Mouse (Mus musculus) CH12.LX (cell line): ENCODE measurements around the gene Slc20a1. TPM values are rescaled to one million over a fixed set of nuclear protein-coding genes. Genes with fewer than 3 reads are reported as not detected.
A peak's percentile ranks its signal among the peaks of the same experiment; 100 is the strongest.

Experiments used
- DNase-seq: peaks from one replicate; pipeline ENCODE4 v3.0.0-alpha.2; 2013; ENCODE audit errors: extremely low read depth
- H3K27ac ChIP-seq: 2 replicates; pipeline ENCODE4 v1.5.1; 2012; ENCODE audit warnings: low read depth, mild to moderate bottlenecking, control low read depth, moderate library complexity; ENCODE audit not compliant: insufficient read depth
- H3K27me3 ChIP-seq: replicated peaks from 2 replicates; pipeline ENCODE3; 2012; ENCODE audit warnings: inconsistent platforms
- H3K36me3 ChIP-seq, 2 experiments: replicated peaks in 1 of 2; 2 replicates each; pipeline versions ENCODE3 to v1.6.1; 2012; ENCODE audit warnings: inconsistent platforms in 1 of 2, low read length in 1 of 2, mild to moderate bottlenecking in 1 of 2, mixed read lengths in 1 of 2, moderate library complexity in 1 of 2; ENCODE audit not compliant: control insufficient read depth in 1 of 2, insufficient read depth in 1 of 2
- H3K4me1 ChIP-seq, 2 experiments: 2 replicates each; pipeline ENCODE4 v1.6.1; 2012; ENCODE audit warnings: inconsistent platforms in 1 of 2, moderate library complexity in 1 of 2; ENCODE audit not compliant: insufficient read depth in 2 of 2, control insufficient read depth in 1 of 2
- H3K4me2 ChIP-seq: 2 replicates; pipeline ENCODE4 v1.6.1; 2012; ENCODE audit warnings: low read depth, mild to moderate bottlenecking, control low read depth; ENCODE audit not compliant: poor library complexity, insufficient read depth, severe bottlenecking
- H3K4me3 ChIP-seq, 3 experiments: fragments of 150-350 bp in 1 of 3; sonication (generic) in 1 of 3; replicated peaks in 1 of 3; 2 replicates each; pipeline versions ENCODE3 to v1.5.1; 2011 to 2012; ENCODE audit warnings: low read depth in 2 of 3, low read length in 2 of 3, mild to moderate bottlenecking in 2 of 3, moderate library complexity in 2 of 3, control low read depth in 1 of 3, improper control_type of control experiment in 1 of 3, inconsistent platforms in 1 of 3, mixed read lengths in 1 of 3; ENCODE audit not compliant: poor library complexity in 1 of 3
- H3K79me2 ChIP-seq: replicated peaks from 2 replicates; pipeline ENCODE4 v1.6.1; 2012; ENCODE audit warnings: mild to moderate bottlenecking, moderate library complexity; ENCODE audit not compliant: control insufficient read depth, poor library complexity, insufficient read depth, severe bottlenecking; ENCODE audit errors: extremely low read depth
- H3K9ac ChIP-seq: 2 replicates; pipeline ENCODE4 v1.6.1; 2012; ENCODE audit warnings: low read depth, mild to moderate bottlenecking, control low read depth, moderate library complexity; ENCODE audit not compliant: insufficient read depth
- H3K9me3 ChIP-seq: replicated peaks from 2 replicates; pipeline ENCODE3; 2012; ENCODE audit warnings: low read length, inconsistent platforms, mixed read lengths
- BHLHE40 ChIP-seq: IDR thresholded peaks from 2 replicates; pipeline ENCODE4 v1.6.1; 2011; ENCODE audit warnings: mild to moderate bottlenecking, low read depth, low read length, improper control_type of control experiment
- CHD2 ChIP-seq: IDR thresholded peaks from 2 replicates; pipeline ENCODE4 v1.6.1; 2011; ENCODE audit warnings: low read length, improper control_type of control experiment
- ELF1 ChIP-seq: IDR thresholded peaks from 2 replicates; pipeline ENCODE4 v1.6.1; 2014; ENCODE audit warnings: low read depth, mild to moderate bottlenecking, inconsistent platforms, low read length, improper control_type of control experiment
- ETS1 ChIP-seq: conservative IDR thresholded peaks from 2 replicates; pipeline ENCODE4 v1.6.1; 2012; ENCODE audit warnings: low read depth, mild to moderate bottlenecking, inconsistent platforms, low read length, improper control_type of control experiment, moderate library complexity
- GABPA ChIP-seq: IDR thresholded peaks from 2 replicates; pipeline ENCODE4 v1.6.1; 2012; ENCODE audit warnings: low read depth, low read length, improper control_type of control experiment, inconsistent platforms; ENCODE audit not compliant: insufficient replicate concordance
- HCFC1 ChIP-seq: IDR thresholded peaks from 2 replicates; pipeline ENCODE4 v1.6.1; 2012; ENCODE audit warnings: low read depth, mild to moderate bottlenecking, inconsistent platforms, low read length, improper control_type of control experiment
- IRF4 ChIP-seq: IDR thresholded peaks from 2 replicates; pipeline ENCODE4 v1.6.1; 2014; ENCODE audit warnings: low read depth, mild to moderate bottlenecking, inconsistent platforms, low read length, improper control_type of control experiment
- JUND ChIP-seq: conservative IDR thresholded peaks from 2 replicates; pipeline ENCODE4 v1.6.1; 2011; ENCODE audit warnings: low read depth, low read length, improper control_type of control experiment
- KAT2A ChIP-seq: IDR thresholded peaks from 2 replicates; pipeline ENCODE4 v1.6.1; 2012; ENCODE audit warnings: low read length, improper control_type of control experiment, inconsistent platforms; ENCODE audit not compliant: insufficient replicate concordance
- MAZ ChIP-seq: IDR thresholded peaks from 2 replicates; pipeline ENCODE4 v1.6.1; 2012; ENCODE audit warnings: low read depth, mild to moderate bottlenecking, inconsistent platforms, low read length, improper control_type of control experiment, moderate library complexity
- MEF2A ChIP-seq: IDR thresholded peaks from 2 replicates; pipeline ENCODE4 v1.6.1; 2014; ENCODE audit warnings: low read depth, mild to moderate bottlenecking, inconsistent platforms, low read length, improper control_type of control experiment, borderline replicate concordance
- POLR2A ChIP-seq: IDR thresholded peaks from 2 replicates; pipeline ENCODE4 v1.6.1; 2011; ENCODE audit warnings: low read depth, mild to moderate bottlenecking, improper control_type of control experiment, low read length
- TBP ChIP-seq: conservative IDR thresholded peaks from 2 replicates; pipeline ENCODE4 v1.6.1; 2011; ENCODE audit warnings: low read depth, low read length, improper control_type of control experiment
- TCF12 ChIP-seq: IDR thresholded peaks from 2 replicates; pipeline ENCODE4 v1.6.1; 2014; ENCODE audit warnings: low read depth, mild to moderate bottlenecking, inconsistent platforms, low read length, improper control_type of control experiment
- ZMIZ1 ChIP-seq: IDR thresholded peaks from 2 replicates; pipeline ENCODE4 v1.6.1; 2012; ENCODE audit warnings: low read depth, mild to moderate bottlenecking, inconsistent platforms, low read length, improper control_type of control experiment
- ZNF384 ChIP-seq: IDR thresholded peaks from 2 replicates; pipeline ENCODE4 v1.6.1; 2012; ENCODE audit warnings: low read depth, low read length, improper control_type of control experiment, inconsistent platforms
- dilution Hi-C: fragments of 300-500 bp; cut with MboI; formaldehyde crosslinking; loops from 2 replicates; pipeline ENCODE4 v1.14.3; 2020; ENCODE audit warnings: low sequenced_read_pairs; ENCODE audit not compliant: extremely low pct_unique_long_range_greater_than_20kb, extremely low pct_ligation_motif_present
- in situ Hi-C: fragments of 300-500 bp; cut with MboI; formaldehyde crosslinking; loops from 3 replicates; pipeline ENCODE4 v1.14.3; 2019; ENCODE audit warnings: low sequenced_read_pairs, low pct_ligation_motif_present, low pct_unique_long_range_greater_than_20kb, mixed read lengths
- polyA plus RNA-seq: library from polyadenylated mRNA; unstranded; fragments of >175 nt; gene quantifications from 2 replicates; pipeline ENCODE4 v1.2.1, GENCODE M21; 2012; ENCODE audit warnings: low read depth; ENCODE audit not compliant: insufficient read length
- total RNA-seq, 2 experiments: library from RNA; depleted of rRNA; stranded (reverse); fragments of 300-350 nt in 1 of 2; fragments of >200 nt in 1 of 2; gene quantifications; 2 replicates each; pipeline ENCODE4 v1.2.3; 2012 to 2014

The Slc20a1 gene
- total and polyA plus RNA-seq, 3 experiments = 43.1 to 78.2 (median 72.1) TPM

DNA sequence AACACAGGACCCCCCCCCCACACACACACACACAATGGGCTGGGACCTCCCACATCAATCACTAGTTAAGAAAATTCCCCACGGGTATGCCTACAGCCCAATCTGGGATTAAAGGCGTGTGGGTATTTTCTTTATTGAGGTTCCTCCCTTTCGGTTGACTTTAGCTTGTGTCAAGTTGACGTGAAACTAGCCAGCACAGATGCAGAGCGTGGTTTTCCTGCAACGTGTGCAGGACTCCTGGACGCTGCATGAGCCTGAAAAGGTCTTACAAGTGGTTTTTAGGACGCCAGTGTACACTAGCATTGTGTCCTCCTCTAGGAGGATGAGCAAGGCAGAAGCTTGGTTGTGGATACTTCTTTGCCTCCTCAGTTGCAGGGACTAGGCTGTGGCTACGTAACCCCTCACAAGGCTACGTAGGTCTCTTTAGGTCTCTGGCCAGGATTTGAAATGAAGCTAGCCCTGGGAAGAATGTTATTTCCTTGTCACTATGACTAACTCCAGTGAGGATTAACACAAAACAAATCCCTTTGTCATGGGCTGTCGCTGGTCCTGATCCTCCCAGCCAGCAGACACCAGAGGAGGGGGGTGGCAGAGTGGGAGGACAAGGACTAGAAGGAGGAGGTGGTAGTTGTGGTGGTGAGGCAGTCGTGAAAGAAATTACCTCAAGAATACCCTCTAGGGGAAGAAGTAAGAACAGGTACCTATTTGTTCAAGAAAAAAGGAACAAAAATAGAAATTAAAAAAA is 21.7 kb upstream of the Slc20a1 start:
- Histone ChIP-seq H3K27me3 (no peaks in the 10 kb centered on the region), H3K9ac (no peak overlapping the region), H3K9me3 (no peaks in the 10 kb centered on the region), H3K4me1 (peaks cover 16 to 74% of the 10 kb centered on the region in 2 experiments), H3K4me3 (no peak overlapping the region), H3K79me2 (no peaks in the 10 kb centered on the region), H3K27ac (peak overlapping the region; percentile 69), H3K4me2 (peak overlapping the region; percentile 87), H3K36me3 (no peaks in the 10 kb centered on the region)
- no peak for DNase-seq
- in situ Hi-C loops = loop anchor here (5.0 kb wide), 1 partner anchor 80 kb away; no protein-coding TSS in a partner anchor
- no peak for TF ChIP-seq KAT2A
- TF ChIP-seq ZNF384 = peak; percentile 79; the same call in 1 of the 2 replicates
- dilution Hi-C loops = no loop called here

DNA sequence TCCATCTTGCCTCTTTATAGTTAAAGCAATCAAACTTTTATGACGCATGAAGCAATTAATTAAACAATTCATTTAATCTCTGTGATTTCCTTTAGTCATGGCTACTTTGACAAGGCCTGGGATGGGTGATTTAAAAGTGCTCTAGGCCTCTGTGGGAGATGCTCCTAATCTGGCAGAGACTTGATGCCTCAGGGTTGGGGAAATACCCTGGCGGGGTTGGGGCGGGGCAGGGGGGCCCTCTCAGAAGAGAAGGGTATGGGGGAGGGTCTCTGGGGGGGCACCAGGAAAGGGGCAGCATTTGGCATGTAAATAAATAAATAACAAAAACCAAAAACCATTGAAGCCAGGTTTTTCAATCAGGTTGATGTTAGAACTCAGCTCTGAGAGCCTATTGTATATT is 20.9 kb upstream of the Slc20a1 start:
- no peaks in the 10 kb centered on the region for H3K79me2 ChIP-seq
- H3K27me3 ChIP-seq = no peaks in the 10 kb centered on the region
- H3K4me2 ChIP-seq = peak overlapping the region; percentile 87
- no peaks in the 10 kb centered on the region for H3K9me3 ChIP-seq
- peak overlapping the region; percentile 80; the same call in 1 of the 2 replicates for H3K27ac ChIP-seq
- dilution Hi-C loops (no loop called here), in situ Hi-C loops (loop anchor here (5.0 kb wide), 1 partner anchor 80 kb away; no protein-coding TSS in a partner anchor)
- no peak overlapping the region for H3K4me3 ChIP-seq
- H3K9ac ChIP-seq = peak overlapping the region; percentile 58; the same call in 1 of the 2 replicates
- peaks cover 18 to 82% of the 10 kb centered on the region in 2 experiments for H3K4me1 ChIP-seq
- TF ChIP-seq MAZ (no peak), TCF12 (0 out of 2 replicates have a peak, but pooled peaks have one; percentile 20)
- DNase-seq = peak; percentile 27
- no peaks in the 10 kb centered on the region for H3K36me3 ChIP-seq

- peak overlapping the region; percentile 80 for H3K27ac ChIP-seq
- H3K4me2 ChIP-seq = peak overlapping the region; percentile 87
- DNase-seq = peak; percentile 76
- in situ Hi-C loops = loop anchor here (5.0 kb wide), 1 partner anchor 79 kb away; no protein-coding TSS in a partner anchor
- H3K27me3 ChIP-seq = no peaks in the 10 kb centered on the region
- H3K4me1 ChIP-seq = peaks cover 17 to 84% of the 10 kb centered on the region in 2 experiments
- dilution Hi-C loops = no loop called here
- peak overlapping the region; percentile 58 for H3K9ac ChIP-seq
- no peaks in the 10 kb centered on the region for H3K79me2 ChIP-seq
- TF ChIP-seq HCFC1 (no peak), ZMIZ1 (peak; percentile 81; the same call in 1 of the 2 replicates), POLR2A (peak; percentile 54), IRF4 (peak; percentile 55; the same call in 1 of the 2 replicates), MAZ (no peak), ZNF384 (no peak), BHLHE40 (0 out of 2 replicates have a peak, but pooled peaks have one; percentile 21), ETS1 (no peak; the same call in 1 of the 2 replicates), CHD2 (peak; percentile 77), JUND (no peak), GABPA (no peak), KAT2A (no peak), TCF12 (no peak), ELF1 (peak; percentile 69), MEF2A (peak; percentile 34; the same call in 1 of the 2 replicates), TBP (peak; percentile 92)
- no peaks in the 10 kb centered on the region for H3K36me3 ChIP-seq
- H3K9me3 ChIP-seq = no peaks in the 10 kb centered on the region
- H3K4me3 ChIP-seq = peak overlapping the region in 2 of 3 experiments; percentile 13 to 18
These were observed 20.2 kb upstream of the Slc20a1 start for GRCm38 (mm10) chr2:129178182-129178908.
